Comparison of ENCODE assay signal across 8 mouse cellular contexts in genomic region chr3:89340465-89340864, GRCm38 (mm10). TPM values are rescaled to one million over a fixed set of nuclear protein-coding genes. Genes with fewer than 3 reads are reported as not detected.
DNase-seq lines count a peak whose midpoint lies in the region; ATAC-seq and TF ChIP-seq lines count a peak whose summit lies in the region.

No protein-coding gene starts in this region.

- 0 out of 2 replicates have a peak, but pooled peaks cover 7% of the 10 kb centered on the region for H3K36me3 ChIP-seq in intestine, embryonic 16.5 days (ENCODE audit: control insufficient read depth, insufficient read depth, low read length)
- no peaks in the 10 kb centered on the region for H3K36me3 ChIP-seq in liver, adult 2 months (ENCODE audit: control insufficient read depth, insufficient read depth, low read length)
- H3K36me3 ChIP-seq in stomach, embryonic 14.5 days (ENCODE audit: control insufficient read depth, insufficient read depth, low read length), result no peaks in the 10 kb centered on the region; the same call in 1 of the 2 replicates

- no peaks in the 10 kb centered on the region for H3K79me2 ChIP-seq in liver, adult 2 months (ENCODE audit: control insufficient read depth, insufficient read depth, low read length)

- H3K9ac ChIP-seq in intestine, embryonic 16.5 days (ENCODE audit: low read depth, low read length), result peak overlapping the region; percentile 44; the same call in 1 of the 2 replicates
- H3K9ac ChIP-seq in liver, adult 2 months (ENCODE audit: low read depth, low read length), result no peak overlapping the region
- no peak overlapping the region for H3K9ac ChIP-seq in stomach, embryonic 14.5 days (replicated peaks; ENCODE audit: low read depth, low read length)

- H3K4me3 ChIP-seq in intestine, embryonic 16.5 days (ENCODE audit: low read length), result peak overlapping the region; percentile 15; the same call in 1 of the 2 replicates
- H3K4me3 ChIP-seq in liver, adult 2 months (ENCODE audit: insufficient read depth, low read depth, low read length), result peak overlapping the region; percentile 18; the same call in 1 of the 2 replicates
- H3K4me3 ChIP-seq in stomach, embryonic 14.5 days (ENCODE audit: low read depth, low read length), result peak overlapping the region; percentile 21; the same call in 1 of the 2 replicates

- ATAC-seq in common myeloid progenitor, adult 5-6 weeks (replicated peaks; ENCODE audit: low read depth, poor library complexity, severe bottlenecking), result peak; percentile 77
- peak; percentile 3; the same call in 1 of the 2 replicates for ATAC-seq in intestine, embryonic 16.5 days
- peak; percentile 81 for ATAC-seq in monocyte, adult 5-6 weeks (replicated peaks; ENCODE audit: insufficient number of reproducible peaks, low FRiP score, low TSS enrichment, poor library complexity, severe bottlenecking)
- no peak for ATAC-seq in stomach, embryonic 14.5 days (ENCODE audit: insufficient number of reproducible peaks, insufficient read depth, low FRiP score, low read depth)

- TF ChIP-seq POLR2A in liver, adult 2 months (IDR thresholded peaks at IDR 0.05; ENCODE audit: extremely low read depth, insufficient read depth, low read length), result no peak

- DNase-seq in 3134 (ENCODE audit: extremely low read depth, insufficient read length, low spot score) (peak; percentile 51), ZHBTc4 (ENCODE audit: low read depth, low spot score) (peak; percentile 92)
- DNase-seq in gastrocnemius, postnatal 14 days, result peak; percentile 74
- peak; percentile 42 for DNase-seq in liver, adult 2 months (ENCODE audit: extremely low read depth, low read depth, low spot score)

- intact Hi-C loops in gastrocnemius, postnatal 14 days (cut with DNase I; ENCODE audit: low total_unique reads), result loop anchor here (10.0 kb wide), 1 partner anchor 144 kb away; no protein-coding TSS in a partner anchor

- H3K27ac ChIP-seq in intestine, embryonic 16.5 days (ENCODE audit: low read length), result no peak overlapping the region; the same call in 1 of the 2 replicates
- H3K27ac ChIP-seq in liver, adult 2 months (replicated peaks; ENCODE audit: insufficient read depth, low read depth, low read length), result no peak overlapping the region
- no peak overlapping the region for H3K27ac ChIP-seq in stomach, embryonic 14.5 days (ENCODE audit: low read length)

- no peaks in the 10 kb centered on the region for H3K27me3 ChIP-seq in intestine, embryonic 16.5 days (replicated peaks; ENCODE audit: control insufficient read depth, insufficient read depth, low read length)
- H3K27me3 ChIP-seq in liver, adult 2 months (ENCODE audit: control insufficient read depth, insufficient read depth, low read length), result 0 out of 2 replicates have a peak, but pooled peaks cover 2% of the 10 kb centered on the region
- H3K27me3 ChIP-seq in stomach, embryonic 14.5 days (ENCODE audit: control insufficient read depth, insufficient read depth, low read length), result no peaks in the 10 kb centered on the region

- TF ChIP-seq CTCF in liver, adult 2 months (IDR thresholded peaks at IDR 0.05; ENCODE audit: low read depth, low read length), result peak; percentile 99

- H3K9me3 ChIP-seq in intestine, embryonic 16.5 days (ENCODE audit: control insufficient read depth, low read length), result no peaks in the 10 kb centered on the region
- no peaks in the 10 kb centered on the region for H3K9me3 ChIP-seq in stomach, embryonic 14.5 days (ENCODE audit: control insufficient read depth, low read depth, low read length)

- peak overlapping the region; percentile 43 for H3K4me2 ChIP-seq in intestine, embryonic 16.5 days (ENCODE audit: low read depth, low read length)
- H3K4me2 ChIP-seq in stomach, embryonic 14.5 days (replicated peaks; ENCODE audit: low read depth, low read length), result peak overlapping the region; percentile 45

- WGBS in intestine, embryonic 16.5 days, result 5% methylated on average over 11 of the region's 11 CpGs
- WGBS in liver, adult 2 months, result 8% methylated on average over 11 of the region's 11 CpGs
- whole genome bisulfite sequencing in stomach, embryonic 14.5 days, result 4% methylated on average over 11 of the region's 11 CpGs

- peaks cover 36% of the 10 kb centered on the region for H3K4me1 ChIP-seq in intestine, embryonic 16.5 days (ENCODE audit: control insufficient read depth, insufficient read depth, low read length)
- H3K4me1 ChIP-seq in liver, adult 2 months (ENCODE audit: control insufficient read depth, insufficient read depth, low read length), result peaks cover 5% of the 10 kb centered on the region; the same call in 1 of the 2 replicates
- peaks cover 32% of the 10 kb centered on the region for H3K4me1 ChIP-seq in stomach, embryonic 14.5 days (ENCODE audit: control insufficient read depth, insufficient read depth, low read length)

RNA-seq across cellular contexts. Expression of gene Efna4, which starts 2.6 kb away (rescaled TPM):
- total RNA-seq in common myeloid progenitor, adult 5-6 weeks (2017), result 1.7 and 3.8 TPM in 2 replicates
- under 1 TPM; 0.42 to 0.80 TPM for total RNA-seq in gastrocnemius, postnatal 14 days (2021)
- 12.1 and 14.1 TPM in 2 replicates for polyA plus RNA-seq in intestine, embryonic 16.5 days (2015; fragmentation: Nextera tagmentation; extraction: Ambion mirVana)
- total RNA-seq in liver, adult 2 months (2014; rRNA removed), result not detected in 2 replicates
- polyA plus RNA-seq in liver, adult 2 months (2012; rRNA removed), result 0.06 and 0.27 TPM in 2 replicates
- not detected in 3 replicates for total RNA-seq in monocyte, adult 5-6 weeks (2017)
- 24.0 and 25.3 TPM in 2 replicates for polyA plus RNA-seq in stomach, embryonic 14.5 days (2014; fragmentation: Nextera tagmentation; extraction: Ambion mirVana)

RNA-seq across cellular contexts. Expression of gene Adam15, which starts 9.3 kb away (rescaled TPM):
- total RNA-seq in common myeloid progenitor, adult 5-6 weeks (2017), result 34.0 and 35.2 TPM in 2 replicates
- 10 to 100 TPM; 35.0 to 40.1 TPM for total RNA-seq in gastrocnemius, postnatal 14 days (2021)
- 49.3 and 51.6 TPM in 2 replicates for polyA plus RNA-seq in intestine, embryonic 16.5 days (2015; fragmentation: Nextera tagmentation; extraction: Ambion mirVana)
- total RNA-seq in liver, adult 2 months (2014; rRNA removed), result 1.4 and 2.6 TPM in 2 replicates
- polyA plus RNA-seq in liver, adult 2 months (2012; rRNA removed), result 4.7 and 5.4 TPM in 2 replicates
- 23.1 to 49.7 TPM (median 33.0 TPM) in 3 replicates for total RNA-seq in monocyte, adult 5-6 weeks (2017)
- 27.9 and 28.5 TPM in 2 replicates for polyA plus RNA-seq in stomach, embryonic 14.5 days (2014; fragmentation: Nextera tagmentation; extraction: Ambion mirVana)

RNA-seq across cellular contexts. Expression of gene Efna3, which starts 17.7 kb away (rescaled TPM):
- not detected in 2 replicates for total RNA-seq in common myeloid progenitor, adult 5-6 weeks (2017)
- not detected for total RNA-seq in gastrocnemius, postnatal 14 days (2021)
- polyA plus RNA-seq in intestine, embryonic 16.5 days (2015; fragmentation: Nextera tagmentation; extraction: Ambion mirVana), result 5.9 and 7.5 TPM in 2 replicates
- total RNA-seq in liver, adult 2 months (2014; rRNA removed), result not detected in 2 replicates
- polyA plus RNA-seq in liver, adult 2 months (2012; rRNA removed), result not detected in 2 replicates
- total RNA-seq in monocyte, adult 5-6 weeks (2017), result not detected in 3 replicates
- 10.9 and 11.6 TPM in 2 replicates for polyA plus RNA-seq in stomach, embryonic 14.5 days (2014; fragmentation: Nextera tagmentation; extraction: Ambion mirVana)

RNA-seq across cellular contexts. Expression of gene Dcst2, which starts 21.3 kb away (rescaled TPM):
- total RNA-seq in common myeloid progenitor, adult 5-6 weeks (2017), result not detected in 2 replicates
- not detected for total RNA-seq in gastrocnemius, postnatal 14 days (2021)
- 2.8 and 5.0 TPM in 2 replicates for polyA plus RNA-seq in intestine, embryonic 16.5 days (2015; fragmentation: Nextera tagmentation; extraction: Ambion mirVana)
- not detected in 2 replicates for total RNA-seq in liver, adult 2 months (2014; rRNA removed)
- polyA plus RNA-seq in liver, adult 2 months (2012; rRNA removed), result 0.05 TPM in 1 of 2 replicates, not detected in the other
- not detected in 3 replicates for total RNA-seq in monocyte, adult 5-6 weeks (2017)
- polyA plus RNA-seq in stomach, embryonic 14.5 days (2014; fragmentation: Nextera tagmentation; extraction: Ambion mirVana), result 0.18 and 0.42 TPM in 2 replicates

RNA-seq across cellular contexts. Expression of gene Dcst1, which starts 24.6 kb away (rescaled TPM):
- 0.09 TPM in 1 of 2 replicates, not detected in the other for total RNA-seq in common myeloid progenitor, adult 5-6 weeks (2017)
- total RNA-seq in gastrocnemius, postnatal 14 days (2021), result not detected
- 3.5 and 5.0 TPM in 2 replicates for polyA plus RNA-seq in intestine, embryonic 16.5 days (2015; fragmentation: Nextera tagmentation; extraction: Ambion mirVana)
- not detected in 2 replicates for total RNA-seq in liver, adult 2 months (2014; rRNA removed)
- polyA plus RNA-seq in liver, adult 2 months (2012; rRNA removed), result 0.04 TPM in 1 of 2 replicates, not detected in the other
- not detected in 3 replicates for total RNA-seq in monocyte, adult 5-6 weeks (2017)
- 0.11 and 0.55 TPM in 2 replicates for polyA plus RNA-seq in stomach, embryonic 14.5 days (2014; fragmentation: Nextera tagmentation; extraction: Ambion mirVana)

Comparison
In these comparisons a context has a peak if more than half of its experiments do, and no peak if none do; other contexts are left out.
1. DNase-seq: peak in every context shown above with its lines; median percentile 92 in ZHBTc4; 74 in gastrocnemius, postnatal 14 days; 51 in 3134; 42 in liver, adult 2 months.